Mouse (Mus musculus) bone marrow, adult 2 months (tissue): ENCODE measurements at regions not wholly inside any gene's neighbourhood (a gene's known extent, or its start where the extent isn't known, plus 50 kb on each side); places are given as distances from the start of the nearest gene placed in this dataset.

Experiments used
- CTCF ChIP-seq: fragments of 200-500 bp; IDR thresholded peaks from 2 replicates; pipeline ENCODE4 v1.5.1; 2011; ENCODE audit warnings: low read length, control low read depth; ENCODE audit not compliant: control insufficient read depth, insufficient read depth
- POLR2A ChIP-seq: fragments of 200-500 bp; IDR thresholded peaks from 2 replicates; pipeline ENCODE4 v1.6.1; 2011; ENCODE audit warnings: low read depth, mild to moderate bottlenecking, control low read depth, low read length, borderline replicate concordance; ENCODE audit not compliant: control insufficient read depth

- TF ChIP-seq CTCF: no peak
- TF ChIP-seq POLR2A: no peak
Observed at GRCm38 (mm10) chr14:120758200-120758830, 152.7 kb upstream of the Ipo5 start.
